Mouse (Mus musculus): ENCODE data around the gene Pde9a. TPM values are rescaled to one million over a fixed set of nuclear protein-coding genes. Genes with fewer than 3 reads are reported as not detected.
A peak's percentile ranks its signal among the peaks of the same experiment; 100 is the strongest.

The Pde9a gene
- total RNA-seq, 2 experiments from 2014 or later, result 48.2 to 49.8 TPM

DNA sequence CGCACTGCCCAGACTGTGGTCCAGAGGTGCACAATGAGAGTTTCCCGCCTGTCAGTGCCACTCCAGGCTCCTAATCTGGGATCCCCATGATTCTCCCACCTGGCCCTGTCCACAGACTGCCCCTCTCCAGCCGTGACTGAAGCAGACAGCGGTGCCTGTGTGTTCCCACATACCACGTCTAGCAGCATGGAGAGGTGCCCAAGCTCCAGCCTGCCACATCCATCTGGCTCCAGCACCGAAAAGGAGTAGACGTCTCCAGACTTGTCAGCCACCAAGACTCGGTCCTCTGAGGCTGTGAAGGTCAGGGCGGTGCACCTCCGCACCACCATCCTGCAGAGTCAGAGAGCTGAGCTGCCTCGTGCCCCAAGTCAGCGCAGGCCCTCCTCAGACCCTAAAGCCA lies 117.3 kb downstream of the Pde9a start:
- no peak for DNase-seq
- intact Hi-C loops (cut with DNase I), result no loop called here

DNA sequence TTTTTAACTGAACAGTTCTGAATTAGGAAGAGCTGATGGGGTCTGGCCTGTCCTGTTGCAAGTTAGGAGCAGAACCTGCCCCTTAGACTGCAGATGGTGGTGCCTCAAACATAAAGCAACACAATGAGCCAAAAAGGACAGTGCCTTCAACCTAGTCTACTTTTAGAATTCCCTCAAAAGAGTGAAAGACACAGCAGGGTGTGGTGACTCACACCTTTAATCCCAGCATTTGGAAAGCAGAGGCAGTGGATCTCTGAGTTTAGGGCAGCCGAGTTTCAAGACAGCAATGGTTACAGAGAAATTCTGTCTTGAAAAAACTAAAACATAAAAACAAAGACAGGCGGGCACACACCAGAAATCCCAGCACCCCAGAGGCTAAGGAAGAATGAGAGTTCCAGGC lies 117.9 kb downstream of the Pde9a start:
- no peak for DNase-seq
- intact Hi-C loops (cut with DNase I), result no loop called here

- intact Hi-C loops (cut with DNase I), result no loop called here
- DNase-seq, result no peak
Observed at GRCm38 (mm10) chr17:31505013-31505412, 119.0 kb downstream of the Pde9a start.

- DNase-seq, result no peak
- intact Hi-C loops (cut with DNase I), result no loop called here
Observed at GRCm38 (mm10) chr17:31506282-31506681, 120.3 kb downstream of the Pde9a start.

GRCm38 (mm10) chr17:31510944-31511343 lies 124.9 kb downstream of the Pde9a start:
- intact Hi-C loops (cut with DNase I), result loop anchor here (5.0 kb wide), 1 partner anchor 51 kb away; the partner anchor contains the start of gene Pknox1
- no peak for DNase-seq

GRCm38 (mm10) chr17:31511792-31512495 lies 125.9 kb downstream of the Pde9a start:
- peak; percentile 88 for DNase-seq
- intact Hi-C loops (cut with DNase I), result loop anchor here (5.0 kb wide), 1 partner anchor 50 kb away; the partner anchor contains the start of gene Pknox1

DNA sequence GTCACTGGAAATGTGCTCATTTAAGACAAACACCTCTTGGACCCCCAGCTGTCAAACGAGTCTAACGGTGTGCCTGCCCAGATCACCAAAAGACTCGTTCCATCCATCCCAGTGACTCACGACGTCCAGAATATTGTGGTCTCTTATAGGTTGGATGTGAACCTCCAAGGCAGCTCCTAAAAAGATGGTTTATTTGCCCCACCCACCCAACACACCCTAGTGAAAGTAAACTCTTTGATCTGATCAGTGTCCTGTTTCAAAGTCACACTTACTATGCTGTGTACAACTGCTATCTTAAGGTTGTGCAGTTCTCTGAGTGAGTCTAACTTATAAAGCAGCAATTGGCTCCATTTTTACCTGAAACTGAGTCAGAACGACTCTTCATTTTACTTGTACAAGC lies 126.6 kb downstream of the Pde9a start:
- DNase-seq, result no peak
- intact Hi-C loops (cut with DNase I), result loop anchor here (5.0 kb wide), 1 partner anchor 50 kb away; the partner anchor contains the start of gene Pknox1

- intact Hi-C loops (cut with DNase I), result loop anchor here (5.0 kb wide), 1 partner anchor 48 kb away; the partner anchor contains the start of gene Pknox1
- no peak for DNase-seq
Observed at GRCm38 (mm10) chr17:31514696-31515095, 128.7 kb downstream of the Pde9a start.

DNA sequence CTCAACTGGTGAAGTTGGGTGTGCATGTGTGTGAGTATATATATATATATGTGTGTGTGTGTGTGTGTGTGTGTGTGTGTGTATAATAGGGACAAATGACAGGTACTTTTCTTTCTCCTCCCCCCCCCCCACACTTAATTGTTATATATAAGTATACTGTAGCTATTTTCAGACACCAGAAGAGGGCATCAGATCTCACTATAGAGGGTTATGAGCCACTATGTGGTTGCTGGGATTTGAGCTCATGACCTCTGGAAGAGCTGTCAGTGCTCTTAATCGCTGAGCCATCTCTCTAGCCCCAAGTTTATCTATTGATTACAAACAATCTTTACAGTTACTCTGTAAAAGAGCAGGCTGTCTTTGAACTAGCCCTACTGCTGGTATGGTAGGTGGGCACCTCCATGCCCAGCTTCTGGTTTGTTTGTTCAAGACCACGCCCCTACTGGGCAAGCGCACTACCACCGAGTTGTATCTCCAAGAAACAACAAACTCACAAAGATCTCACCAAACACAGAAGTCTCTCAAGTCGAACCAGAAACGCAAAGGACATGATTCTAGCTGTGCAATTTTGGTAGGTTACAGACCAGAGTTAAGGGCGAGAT lies 133.4 kb downstream of the Pde9a start:
- intact Hi-C loops (cut with DNase I), result no loop called here
- DNase-seq, result no peak

GRCm38 (mm10) chr17:31519946-31520838 lies 134.2 kb downstream of the Pde9a start, which contains the start of the genes Wdr4 and Ndufv3:
Gene Wdr4 (minus strand): TSS chr17:31519980.
Gene Ndufv3 (plus strand): TSS chr17:31520115.
- DNase-seq, result peak; percentile 98
- intact Hi-C loops (cut with DNase I), result loop anchor here (10.0 kb wide), 1 partner anchor 135 kb away; the partner anchor contains the start of gene U2af1

GRCm38 (mm10) chr17:31520895-31521294 lies 134.9 kb downstream of the Pde9a start:
- DNase-seq, result peak; percentile 92
- intact Hi-C loops (cut with DNase I), result loop anchor here (10.0 kb wide), 1 partner anchor 134 kb away; the partner anchor contains the start of gene U2af1

DNA sequence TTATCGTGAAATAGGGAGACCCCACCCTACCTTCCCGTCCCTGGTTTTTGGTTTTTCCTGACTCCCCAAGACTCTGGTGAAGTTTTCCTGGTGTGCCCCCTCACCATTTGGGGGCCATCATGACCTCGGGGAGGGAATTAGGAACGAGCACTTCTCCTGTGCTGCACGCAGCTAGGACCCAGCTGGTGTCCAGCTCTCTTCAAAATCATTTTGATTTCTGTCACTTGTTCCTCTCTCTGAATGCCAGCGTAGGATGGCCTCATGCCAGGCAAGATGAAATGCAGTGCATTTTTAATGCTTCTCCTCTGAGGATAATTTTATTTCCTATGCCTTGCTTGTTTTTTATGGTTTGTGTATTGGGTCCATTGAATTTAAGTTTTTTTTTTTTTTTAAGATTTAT lies 135.9 kb downstream of the Pde9a start:
- intact Hi-C loops (cut with DNase I), result loop anchor here (10.0 kb wide), 1 partner anchor 133 kb away; the partner anchor contains the start of gene U2af1
- DNase-seq, result peak; percentile 69

DNA sequence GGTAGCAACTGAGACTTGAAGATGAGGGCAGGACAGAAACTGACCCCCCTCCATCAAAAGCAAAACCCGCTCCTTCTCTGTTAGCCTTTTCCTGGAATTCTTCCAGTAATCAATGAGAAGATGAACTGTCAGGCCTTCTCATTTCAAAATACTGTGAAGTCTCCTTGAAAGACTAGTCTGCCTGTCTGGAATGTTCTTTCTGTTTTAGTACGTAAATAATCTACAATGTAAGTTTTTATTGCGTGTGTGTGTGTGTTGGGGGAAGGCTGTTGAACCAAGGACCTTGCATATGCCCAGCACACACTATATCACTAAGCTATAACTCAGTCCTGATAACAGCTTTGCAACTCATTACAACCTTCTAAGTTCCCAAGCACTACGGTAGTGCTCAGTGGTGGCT lies 139.1 kb downstream of the Pde9a start:
- intact Hi-C loops (cut with DNase I), result loop anchor here (10.0 kb wide), 1 partner anchor 130 kb away; the partner anchor contains the start of gene U2af1

GRCm38 (mm10) chr17:31525816-31526215 lies 139.8 kb downstream of the Pde9a start:
- intact Hi-C loops (cut with DNase I), result loop anchor here (10.0 kb wide), 1 partner anchor 129 kb away; the partner anchor contains the start of gene U2af1
- no peak for DNase-seq

More for the DNA sequence above, 139.1 kb downstream of the Pde9a start:
- no peak for DNase-seq

Other genes with a start within 250 kb of the Pde9a start
- not detected for gene Tff2, start 241.9 kb upstream of the Pde9a start, total RNA-seq (2021)
- gene Tff1, start 220.9 kb upstream of the Pde9a start, total RNA-seq (2021), result not detected
- not detected for gene Tmprss3, start 187.2 kb upstream of the Pde9a start, total RNA-seq (2021)
- gene Ubash3a, start 178.3 kb upstream of the Pde9a start, total RNA-seq (2021), result not detected
- 10 to 100 TPM; 11.9 to 12.6 TPM for gene Rsph1, start 108.8 kb upstream of the Pde9a start, total RNA-seq (2021)
- 10 to 100 TPM; 18.4 to 19.4 TPM for gene Slc37a1, start 99.4 kb upstream of the Pde9a start, total RNA-seq (2021)
- gene Wdr4, start 133.8 kb downstream of the Pde9a start, total RNA-seq (2021), result 10 to 100 TPM; 41.6 to 44.5 TPM
- 100 to 1,000 TPM; 269 to 291 TPM for gene Ndufv3, start 133.9 kb downstream of the Pde9a start, total RNA-seq (2021)
- gene Pknox1, start 178.5 kb downstream of the Pde9a start, total RNA-seq (2021), result 10 to 100 TPM; 17.8 to 18.8 TPM